Mouse (Mus musculus) spleen, adult 2 months (tissue): ENCODE data around the gene Adtrp.

ENCODE experiments used
- CTCF ChIP-seq: fragments of 200-500 bp; IDR thresholded peaks from 2 replicates; pipeline ENCODE4 v1.5.1; 2011; ENCODE audit warnings: mild to moderate bottlenecking, inconsistent platforms; ENCODE audit not compliant: insufficient read depth, insufficient read length, insufficient replicate concordance; ENCODE audit errors: extremely low read depth
- POLR2A ChIP-seq: fragments of 200-500 bp; IDR thresholded peaks from 2 replicates; pipeline ENCODE4 v1.6.1; 2011; ENCODE audit warnings: low read depth, low read length, inconsistent platforms

DNA sequence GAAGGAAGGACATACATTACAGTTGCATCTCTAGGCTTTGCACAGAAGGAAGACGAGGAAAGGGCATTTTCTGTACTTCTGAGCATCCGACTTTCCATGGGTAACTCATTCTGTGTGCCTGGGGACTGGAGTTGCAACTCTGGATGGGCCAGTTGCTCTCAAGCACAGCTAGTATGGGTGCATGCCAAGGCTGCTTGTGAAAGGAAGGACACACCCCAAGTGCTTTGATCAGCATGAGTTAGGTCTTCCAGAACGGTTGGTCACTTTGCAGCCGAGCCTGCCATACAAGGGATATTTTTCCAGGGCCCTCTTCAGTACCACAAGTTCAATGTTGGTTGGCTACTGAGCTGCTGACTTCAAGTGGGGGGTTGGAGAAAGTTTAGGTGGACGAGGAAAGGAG, 968 bp downstream of the Adtrp start:
- TF ChIP-seq CTCF, result no peak
- TF ChIP-seq POLR2A, result no peak
